Mouse (Mus musculus): ENCODE measurements around the gene Stk40. TPM values are rescaled to one million over a fixed set of nuclear protein-coding genes. Genes with fewer than 3 reads are reported as not detected.

The Stk40 gene
- polyA plus RNA-seq, 1 experiment = 24.9 TPM

- 88% methylated on average over 16 of the region's 16 CpGs for WGBS
- TF ChIP-seq CTCF (IDR thresholded peaks at IDR 0.05; ENCODE audit: borderline replicate concordance, insufficient read depth, low read depth, low read length) = no peak
- no peak for TF ChIP-seq POLR2A (IDR thresholded peaks at IDR 0.05; ENCODE audit: borderline replicate concordance, insufficient read depth, low read length)
- no peak overlapping the region for H3K27ac ChIP-seq (ENCODE audit: insufficient read depth, low read length)
- 0 out of 2 replicates have a peak, but pooled peaks cover 2% of the 10 kb centered on the region for H3K27me3 ChIP-seq (ENCODE audit: control insufficient read depth, insufficient read depth, low read length)
- no peak overlapping the region for H3K4me3 ChIP-seq (replicated peaks; ENCODE audit: insufficient read depth, low read depth, low read length)
- H3K4me1 ChIP-seq (ENCODE audit: control insufficient read depth, insufficient read depth, low read length) = 0 out of 2 replicates have a peak, but pooled peaks cover 7% of the 10 kb centered on the region
- no peak for DNase-seq
These were observed 48.1 kb downstream of the Stk40 start for GRCm38 (mm10) chr4:126151701-126152440.

GRCm38 (mm10) chr4:126152864-126153263, 49.1 kb downstream of the Stk40 start:
- Histone ChIP-seq H3K4me1 (ENCODE audit: control insufficient read depth, insufficient read depth, low read length) (0 out of 2 replicates have a peak, but pooled peaks cover 7% of the 10 kb centered on the region), H3K27ac (ENCODE audit: insufficient read depth, low read length) (no peak overlapping the region), H3K4me3 (replicated peaks; ENCODE audit: insufficient read depth, low read depth, low read length) (no peak overlapping the region), H3K27me3 (ENCODE audit: control insufficient read depth, insufficient read depth, low read length) (0 out of 2 replicates have a peak, but pooled peaks cover 2% of the 10 kb centered on the region)
- DNase-seq = no peak
- TF ChIP-seq POLR2A (IDR thresholded peaks at IDR 0.05; ENCODE audit: borderline replicate concordance, insufficient read depth, low read length) (no peak), CTCF (IDR thresholded peaks at IDR 0.05; ENCODE audit: borderline replicate concordance, insufficient read depth, low read depth, low read length) (no peak)
- 56% methylated on average over 14 of the region's 14 CpGs for WGBS

- 76% methylated on average over 4 of the region's 4 CpGs for WGBS
- no peak overlapping the region for H3K4me3 ChIP-seq (replicated peaks; ENCODE audit: insufficient read depth, low read depth, low read length)
- H3K4me1 ChIP-seq (ENCODE audit: control insufficient read depth, insufficient read depth, low read length) = no peaks in the 10 kb centered on the region
- H3K27me3 ChIP-seq (ENCODE audit: control insufficient read depth, insufficient read depth, low read length) = no peaks in the 10 kb centered on the region
- no peak overlapping the region for H3K27ac ChIP-seq (ENCODE audit: insufficient read depth, low read length)
- TF ChIP-seq POLR2A (IDR thresholded peaks at IDR 0.05; ENCODE audit: borderline replicate concordance, insufficient read depth, low read length) (no peak), CTCF (IDR thresholded peaks at IDR 0.05; ENCODE audit: borderline replicate concordance, insufficient read depth, low read depth, low read length) (no peak)
- DNase-seq = no peak
These were observed 51.4 kb downstream of the Stk40 start for GRCm38 (mm10) chr4:126155183-126155582.

GRCm38 (mm10) chr4:126155869-126156268, 52.1 kb downstream of the Stk40 start:
- H3K4me1 ChIP-seq (ENCODE audit: control insufficient read depth, insufficient read depth, low read length) = no peaks in the 10 kb centered on the region
- H3K4me3 ChIP-seq (replicated peaks; ENCODE audit: insufficient read depth, low read depth, low read length) = no peak overlapping the region
- 63% methylated on average over 2 of the region's 2 CpGs for WGBS
- H3K27me3 ChIP-seq (ENCODE audit: control insufficient read depth, insufficient read depth, low read length) = no peaks in the 10 kb centered on the region
- no peak for TF ChIP-seq CTCF (IDR thresholded peaks at IDR 0.05; ENCODE audit: borderline replicate concordance, insufficient read depth, low read depth, low read length)
- no peak for TF ChIP-seq POLR2A (IDR thresholded peaks at IDR 0.05; ENCODE audit: borderline replicate concordance, insufficient read depth, low read length)
- no peak for DNase-seq
- H3K27ac ChIP-seq (ENCODE audit: insufficient read depth, low read length) = no peak overlapping the region

- H3K4me1 ChIP-seq (ENCODE audit: control insufficient read depth, insufficient read depth, low read length) = no peaks in the 10 kb centered on the region
- DNase-seq = no peak
- no peaks in the 10 kb centered on the region for H3K27me3 ChIP-seq (ENCODE audit: control insufficient read depth, insufficient read depth, low read length)
- no peak for TF ChIP-seq POLR2A (IDR thresholded peaks at IDR 0.05; ENCODE audit: borderline replicate concordance, insufficient read depth, low read length)
- TF ChIP-seq CTCF (IDR thresholded peaks at IDR 0.05; ENCODE audit: borderline replicate concordance, insufficient read depth, low read depth, low read length) = peak; percentile 63
- no peak overlapping the region for H3K4me3 ChIP-seq (replicated peaks; ENCODE audit: insufficient read depth, low read depth, low read length)
- no peak overlapping the region for H3K27ac ChIP-seq (ENCODE audit: insufficient read depth, low read length)
- WGBS = 62% methylated on average over 5 of the region's 5 CpGs
These were observed 52.9 kb downstream of the Stk40 start for GRCm38 (mm10) chr4:126156617-126157016.

- WGBS = 90% methylated on average over 6 of the region's 6 CpGs
- TF ChIP-seq POLR2A (IDR thresholded peaks at IDR 0.05; ENCODE audit: borderline replicate concordance, insufficient read depth, low read length) (no peak), CTCF (IDR thresholded peaks at IDR 0.05; ENCODE audit: borderline replicate concordance, insufficient read depth, low read depth, low read length) (peak; percentile 25; the same call in 1 of the 2 replicates)
- H3K4me3 ChIP-seq (replicated peaks; ENCODE audit: insufficient read depth, low read depth, low read length) = no peak overlapping the region
- no peak for DNase-seq
- no peak overlapping the region for H3K27ac ChIP-seq (ENCODE audit: insufficient read depth, low read length)
- no peaks in the 10 kb centered on the region for H3K27me3 ChIP-seq (ENCODE audit: control insufficient read depth, insufficient read depth, low read length)
- H3K4me1 ChIP-seq (ENCODE audit: control insufficient read depth, insufficient read depth, low read length) = no peaks in the 10 kb centered on the region
These were observed 53.8 kb downstream of the Stk40 start for GRCm38 (mm10) chr4:126157562-126157961.

GRCm38 (mm10) chr4:126159455-126159854, 55.7 kb downstream of the Stk40 start:
- no peak for DNase-seq
- Histone ChIP-seq H3K27ac (ENCODE audit: insufficient read depth, low read length) (no peak overlapping the region), H3K27me3 (ENCODE audit: control insufficient read depth, insufficient read depth, low read length) (no peaks in the 10 kb centered on the region), H3K4me3 (replicated peaks; ENCODE audit: insufficient read depth, low read depth, low read length) (no peak overlapping the region), H3K4me1 (ENCODE audit: control insufficient read depth, insufficient read depth, low read length) (no peaks in the 10 kb centered on the region; the same call in 1 of the 2 replicates)
- 45% methylated on average over 8 of the region's 8 CpGs for WGBS
- TF ChIP-seq POLR2A (IDR thresholded peaks at IDR 0.05; ENCODE audit: borderline replicate concordance, insufficient read depth, low read length) = no peak
- no peak for TF ChIP-seq CTCF (IDR thresholded peaks at IDR 0.05; ENCODE audit: borderline replicate concordance, insufficient read depth, low read depth, low read length)

GRCm38 (mm10) chr4:126160981-126161380, 57.2 kb downstream of the Stk40 start:
- H3K27ac ChIP-seq (ENCODE audit: insufficient read depth, low read length) = no peak overlapping the region
- DNase-seq = no peak
- H3K4me1 ChIP-seq (ENCODE audit: control insufficient read depth, insufficient read depth, low read length) = no peaks in the 10 kb centered on the region; the same call in 1 of the 2 replicates
- H3K27me3 ChIP-seq (ENCODE audit: control insufficient read depth, insufficient read depth, low read length) = no peaks in the 10 kb centered on the region
- H3K4me3 ChIP-seq (replicated peaks; ENCODE audit: insufficient read depth, low read depth, low read length) = no peak overlapping the region
- 91% methylated on average over 8 of the region's 8 CpGs for WGBS
- TF ChIP-seq CTCF (IDR thresholded peaks at IDR 0.05; ENCODE audit: borderline replicate concordance, insufficient read depth, low read depth, low read length) = no peak
- no peak for TF ChIP-seq POLR2A (IDR thresholded peaks at IDR 0.05; ENCODE audit: borderline replicate concordance, insufficient read depth, low read length)
